Mouse (Mus musculus) olfactory bulb, adult 2 months (tissue): ENCODE measurements around the gene Phc2. TPM values are rescaled to one million over a fixed set of nuclear protein-coding genes. Genes with fewer than 3 reads are reported as not detected.

ENCODE experiments used
- H3K27ac ChIP-seq: fragments of 200-500 bp; 2 replicates; pipeline ENCODE4 v1.5.1; 2012; ENCODE audit warnings: low read depth, low read length; ENCODE audit not compliant: insufficient read depth
- H3K4me1 ChIP-seq: fragments of 200-500 bp; 2 replicates; pipeline ENCODE4 v1.6.1; 2012; ENCODE audit warnings: low read length; ENCODE audit not compliant: control insufficient read depth, insufficient read depth
- H3K4me3 ChIP-seq: fragments of 200-500 bp; 2 replicates; pipeline ENCODE4 v1.5.1; 2012; ENCODE audit warnings: mild to moderate bottlenecking, low read depth, low read length, moderate library complexity; ENCODE audit not compliant: insufficient read depth
- CTCF ChIP-seq: fragments of 200-500 bp; IDR thresholded peaks from 2 replicates; pipeline ENCODE4 v1.5.1; 2012; ENCODE audit warnings: low read depth, mild to moderate bottlenecking, low read length, moderate library complexity; ENCODE audit not compliant: insufficient read depth
- POLR2A ChIP-seq: fragments of 200-500 bp; IDR thresholded peaks from 2 replicates; pipeline ENCODE4 v1.6.1; 2012; ENCODE audit warnings: mild to moderate bottlenecking, low read depth, low read length, moderate library complexity; ENCODE audit not compliant: insufficient read depth
- WGBS: fragments of 180-500 bp; shearing (Covaris S2); methylation state at CpG from one replicate; pipeline ENCODE4 v1.1.7; 2018; 5-methylcytosine and 5-hydroxymethylcytosine counted together
- polyA plus RNA-seq: library from polyadenylated mRNA; stranded (reverse); fragments of >200 nt; gene quantifications from 2 replicates; pipeline ENCODE4 v1.2.4, GENCODE M21; 2012; ENCODE audit warnings: low replicate concordance; ENCODE audit not compliant: missing spikeins, insufficient read depth, insufficient read length

Gene Phc2
- polyA plus RNA-seq, 1 experiment = not detected

DNA sequence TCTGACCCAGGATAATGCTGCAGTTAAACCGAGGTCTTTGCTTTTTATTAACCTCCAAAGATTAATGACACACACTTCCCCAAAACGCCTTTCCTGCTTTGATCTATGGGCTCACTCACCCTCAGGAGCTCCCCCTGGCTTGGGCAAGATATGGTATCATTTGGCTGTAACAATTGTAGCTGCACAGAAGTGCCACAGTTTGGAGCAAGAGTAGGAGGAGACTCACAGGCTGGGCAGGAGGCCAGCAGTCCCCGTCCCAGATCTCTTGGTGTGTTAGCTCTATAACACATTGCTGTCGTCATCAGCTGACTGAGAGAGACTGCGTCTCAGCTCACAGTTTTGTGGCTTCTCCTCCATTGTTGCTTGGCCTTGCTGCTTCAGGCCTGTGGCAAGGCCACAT, 65.6 kb downstream of the Phc2 start:
- TF ChIP-seq POLR2A = no peak
- TF ChIP-seq CTCF = no peak
- no peak overlapping the region for H3K4me3 ChIP-seq
- H3K27ac ChIP-seq = no peak overlapping the region
- H3K4me1 ChIP-seq = peaks cover 49% of the 10 kb centered on the region
- 25% methylated on average over 5 of the region's 5 CpGs for WGBS

DNA sequence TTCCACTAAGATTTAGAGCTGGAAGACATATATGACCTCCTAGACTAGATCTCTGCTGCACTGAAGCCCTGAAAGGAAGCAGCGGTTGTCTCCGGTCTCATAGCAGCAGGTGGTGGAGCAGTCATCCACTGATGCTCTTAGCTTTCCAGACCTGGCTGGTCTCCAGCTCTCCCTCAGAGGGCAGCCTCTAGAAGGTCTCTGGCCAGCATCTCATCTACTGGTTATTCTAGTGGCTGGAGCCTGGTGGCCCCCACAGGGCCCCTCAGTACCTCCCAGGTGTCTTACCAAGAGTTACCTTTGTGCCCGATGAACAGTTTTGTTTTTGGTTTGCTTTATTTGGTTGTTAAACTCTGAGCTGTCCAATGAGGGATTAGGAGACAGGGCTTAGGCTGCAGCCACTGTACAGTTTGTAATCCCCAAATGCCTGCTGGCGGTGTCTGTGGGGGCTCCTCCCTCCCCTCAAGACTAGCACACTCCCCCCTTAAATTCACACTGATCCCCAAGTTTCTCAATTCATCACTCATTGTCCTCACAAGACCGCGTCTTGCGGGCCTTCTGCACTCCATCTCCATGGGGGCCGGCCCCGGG, 66.7 kb downstream of the Phc2 start:
- no peak overlapping the region for H3K4me3 ChIP-seq
- peaks cover 39% of the 10 kb centered on the region for H3K4me1 ChIP-seq
- WGBS = 72% methylated on average over 9 of the region's 9 CpGs
- no peak overlapping the region for H3K27ac ChIP-seq
- no peak for TF ChIP-seq CTCF
- TF ChIP-seq POLR2A = no peak

DNA sequence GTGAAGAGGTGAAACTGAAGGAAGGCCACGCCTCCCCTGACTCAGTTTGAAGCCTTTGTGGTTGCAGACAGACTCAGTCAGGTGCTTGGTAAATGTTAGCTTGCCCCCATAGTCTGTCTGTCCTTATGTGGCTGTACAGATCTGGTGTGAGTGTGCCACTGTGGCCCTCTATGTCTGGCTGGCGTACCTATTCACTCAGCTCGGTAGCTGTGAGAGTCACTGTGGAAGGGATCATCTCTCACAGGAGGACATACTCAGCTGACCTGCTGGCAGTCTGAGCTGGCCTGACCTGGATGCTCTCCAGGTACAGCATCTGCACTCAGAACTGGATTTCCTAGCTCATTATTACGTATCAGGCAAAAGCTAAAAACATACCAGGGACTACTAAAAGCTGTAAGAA, 67.3 kb downstream of the Phc2 start:
- Histone ChIP-seq H3K4me1 (peaks cover 34% of the 10 kb centered on the region), H3K4me3 (no peak overlapping the region), H3K27ac (no peak overlapping the region)
- TF ChIP-seq CTCF (no peak), POLR2A (no peak)
- 82% methylated on average over 4 of the region's 4 CpGs for WGBS

DNA sequence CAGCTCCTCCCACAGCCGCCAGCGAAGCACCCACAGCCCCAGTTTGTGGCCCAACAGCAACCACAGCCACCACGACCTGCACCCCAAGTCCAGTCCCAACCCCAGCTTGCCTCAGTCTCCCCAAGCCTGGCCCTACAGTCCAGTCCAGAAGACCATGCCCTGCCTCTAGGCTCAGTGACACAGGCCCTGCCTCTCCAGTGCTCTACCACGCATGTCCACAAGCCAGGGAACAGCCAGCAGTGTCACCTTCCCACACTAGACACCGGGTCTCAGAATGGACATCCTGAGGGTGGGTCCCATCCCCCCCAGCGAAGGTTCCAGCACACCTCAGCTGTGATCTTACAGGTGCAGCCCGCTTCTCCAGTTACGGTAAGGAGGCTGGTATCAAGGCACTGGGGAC, 68.4 kb downstream of the Phc2 start:
- Histone ChIP-seq H3K4me3 (no peak overlapping the region), H3K27ac (no peak overlapping the region), H3K4me1 (peaks cover 33% of the 10 kb centered on the region)
- TF ChIP-seq CTCF (no peak), POLR2A (no peak)
- WGBS = 89% methylated on average over 8 of the region's 8 CpGs

DNA sequence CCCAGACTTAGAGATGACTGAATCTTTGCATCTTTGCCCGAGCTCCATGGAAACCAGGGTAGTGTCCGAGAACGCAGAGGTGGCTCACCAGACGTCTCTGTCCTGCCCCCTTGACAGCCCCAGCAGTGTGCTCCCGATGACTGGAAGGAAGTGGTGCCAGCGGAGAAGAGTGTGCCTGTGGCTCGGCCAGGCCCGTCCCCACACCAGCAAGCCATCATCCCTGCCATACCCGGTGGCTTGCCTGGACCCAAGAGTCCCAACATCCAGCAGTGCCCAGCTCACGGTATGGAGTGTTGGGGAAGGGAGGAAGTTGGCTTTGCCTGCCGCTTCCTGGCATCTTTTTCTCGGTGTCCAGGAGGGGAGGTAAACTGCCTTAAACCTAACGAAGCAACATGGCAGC, 68.9 kb downstream of the Phc2 start:
- Histone ChIP-seq H3K4me3 (no peak overlapping the region), H3K27ac (no peak overlapping the region), H3K4me1 (peaks cover 33% of the 10 kb centered on the region)
- 79% methylated on average over 13 of the region's 13 CpGs for WGBS
- no peak for TF ChIP-seq POLR2A

DNA sequence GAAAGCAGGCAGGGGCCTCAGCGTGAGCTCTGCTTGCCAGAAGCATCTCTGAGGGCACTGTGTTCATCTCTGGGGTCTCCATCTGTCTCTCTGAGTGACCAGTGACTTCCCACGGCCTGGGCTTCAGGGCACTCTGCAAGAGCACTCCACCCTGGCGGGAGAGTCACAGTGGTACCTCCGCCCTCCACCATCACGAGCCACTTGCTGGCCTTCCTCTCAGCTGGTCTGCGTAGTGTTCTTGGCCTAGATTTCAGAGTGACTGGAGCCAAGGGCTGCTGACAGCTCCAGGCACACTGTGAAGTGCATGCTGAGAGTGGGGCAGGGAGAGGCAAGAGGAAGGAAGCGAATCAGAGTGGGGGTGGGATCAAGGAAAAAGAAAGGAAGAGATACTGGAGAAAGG, 69.6 kb downstream of the Phc2 start:
- Histone ChIP-seq H3K27ac (no peak overlapping the region), H3K4me1 (peaks cover 35% of the 10 kb centered on the region), H3K4me3 (no peak overlapping the region)
- WGBS = 47% methylated on average over 7 of the region's 7 CpGs
- no peak for TF ChIP-seq CTCF
- no peak for TF ChIP-seq POLR2A

DNA sequence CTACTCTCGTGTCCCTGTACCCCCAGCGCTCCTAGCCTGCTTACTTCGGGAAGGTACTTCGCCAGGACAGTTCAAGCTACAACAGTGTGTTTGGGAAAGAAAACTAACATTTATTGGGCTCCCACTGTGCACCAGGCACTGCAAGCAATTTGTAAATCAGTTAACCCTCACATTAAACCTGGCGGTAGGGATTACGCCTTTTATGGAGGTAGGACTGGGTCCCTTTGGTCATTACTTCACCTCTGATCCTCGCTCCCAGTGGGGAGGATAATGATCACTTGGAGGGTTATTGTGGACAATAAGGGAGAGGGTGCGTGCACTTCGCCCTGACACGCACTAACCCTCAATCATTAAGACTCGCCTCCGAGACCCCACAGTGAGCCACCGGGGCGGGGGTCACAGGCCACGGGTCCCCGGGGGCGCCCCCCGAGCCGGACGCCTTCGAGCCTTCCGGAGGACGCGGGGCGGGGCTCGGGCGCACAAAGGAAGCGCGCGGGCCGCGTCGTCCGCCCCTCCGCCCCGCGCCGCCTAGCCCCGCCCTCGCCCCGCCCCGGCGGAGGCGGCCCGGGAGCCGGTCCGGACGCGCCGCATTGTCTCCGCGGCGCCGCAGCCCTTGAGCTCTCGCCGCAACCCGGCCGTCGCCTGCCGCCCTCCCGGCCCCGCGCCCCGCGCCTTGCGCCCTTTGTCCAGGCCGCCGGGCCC, 72.7 kb downstream of the Phc2 start:
- no peak for TF ChIP-seq CTCF
- peak; percentile 87 for TF ChIP-seq POLR2A
- H3K27ac ChIP-seq = peak overlapping the region; percentile 94
- peak overlapping the region; percentile 95 for H3K4me3 ChIP-seq
- WGBS = 5% methylated on average over 67 of the region's 68 CpGs
- H3K4me1 ChIP-seq = peaks cover 27% of the 10 kb centered on the region

DNA sequence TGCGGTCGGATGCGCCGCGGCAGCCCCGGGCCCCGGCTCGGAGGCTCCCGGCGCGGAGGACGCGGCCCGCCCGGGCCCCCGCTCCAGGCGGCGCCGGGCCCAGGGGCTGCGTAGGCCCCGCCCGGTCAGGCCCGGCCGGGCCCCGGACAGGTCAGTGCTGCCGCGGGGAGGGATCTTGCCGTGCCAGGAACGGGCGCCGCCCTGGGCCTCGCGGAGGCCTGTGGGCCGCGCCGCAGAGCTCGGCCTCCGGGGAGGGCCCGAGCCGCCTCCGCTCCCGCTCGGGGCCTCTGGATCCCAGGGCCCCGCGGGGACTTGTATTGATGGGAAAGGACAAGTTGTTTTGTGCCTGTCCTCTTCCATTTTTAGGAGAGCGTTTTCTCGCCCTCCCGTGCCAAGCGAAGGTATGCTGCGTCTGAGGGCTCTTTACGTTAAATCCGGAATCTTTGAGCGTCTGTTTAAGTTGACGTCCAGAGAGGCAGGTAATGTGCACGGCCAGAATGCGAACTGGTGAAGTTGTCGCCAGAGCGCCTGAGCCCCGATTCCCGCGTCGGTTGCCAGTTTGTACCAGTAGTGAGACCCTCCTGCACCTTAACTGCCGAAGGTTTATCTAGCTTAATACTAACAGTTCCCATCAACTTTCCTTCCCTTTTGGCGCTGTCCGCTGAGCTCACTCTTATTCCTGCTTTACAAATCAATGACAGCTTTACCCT, 73.4 kb downstream of the Phc2 start:
- Histone ChIP-seq H3K27ac (peak overlapping the region; percentile 82), H3K4me3 (peak overlapping the region; percentile 95), H3K4me1 (peaks cover 27% of the 10 kb centered on the region)
- WGBS = under 1% methylated on average over 65 of the region's 65 CpGs
- TF ChIP-seq CTCF (no peak), POLR2A (no peak)

DNA sequence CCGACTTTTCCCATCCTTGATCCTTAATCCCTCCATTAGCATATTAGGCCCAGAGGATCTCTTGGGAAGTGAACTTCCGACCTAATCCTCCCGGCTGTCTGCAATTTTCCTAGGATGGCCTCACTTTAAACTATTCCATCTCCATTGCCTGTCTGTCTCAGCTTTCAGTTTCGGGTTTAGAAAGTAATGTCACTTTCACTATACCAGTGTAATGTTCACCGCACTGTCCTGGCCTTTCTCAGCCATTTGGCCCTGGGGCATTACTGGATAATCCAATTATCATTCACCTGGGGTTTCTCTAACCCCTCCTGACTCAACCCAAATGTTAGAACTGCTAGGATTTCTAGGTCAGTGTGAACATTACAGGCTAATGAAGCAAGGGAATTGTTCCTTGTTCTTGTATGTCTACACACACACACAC, 73.9 kb downstream of the Phc2 start:
- H3K4me3 ChIP-seq = peak overlapping the region; percentile 95
- 1% methylated on average over 5 of the region's 5 CpGs for WGBS
- H3K27ac ChIP-seq = peak overlapping the region; percentile 82
- TF ChIP-seq CTCF (no peak), POLR2A (no peak)
- H3K4me1 ChIP-seq = peaks cover 25% of the 10 kb centered on the region
